Mouse (Mus musculus) R1 (cell line): ENCODE results near the gene Adam11.
"Not testable (repeated sequence)": the region's sequence is repeated elsewhere in the genome, so short reads cannot be mapped to it uniquely, and the experiment has no call there.

Source experiments
- DNase-seq: peaks from one replicate; pipeline ENCODE4 v3.0.0-alpha.2; 2018; ENCODE audit warnings: low read depth, low spot score

Adam11 gene

GRCm38 (mm10) chr11:102761309-102762210, at the start of gene Adam11:
Adam11 (plus strand) TSS chr11:102761439.
- DNase-seq, result no peak

- no peak for DNase-seq
These were observed 48.8 kb upstream of the Adam11 start for GRCm38 (mm10) chr11:102712411-102712810.

- DNase-seq, result not testable (repeated sequence)
These were observed 46.7 kb upstream of the Adam11 start for GRCm38 (mm10) chr11:102714578-102714977.

GRCm38 (mm10) chr11:102716135-102716534, 45.1 kb upstream of the Adam11 start:
- peak; percentile 34 for DNase-seq

GRCm38 (mm10) chr11:102725574-102725973, 35.7 kb upstream of the Adam11 start:
- DNase-seq, result peak; percentile 74

GRCm38 (mm10) chr11:102728614-102729013, 32.6 kb upstream of the Adam11 start:
- peak; percentile 81 for DNase-seq

GRCm38 (mm10) chr11:102729835-102730234, 31.4 kb upstream of the Adam11 start:
- DNase-seq, result no peak

- DNase-seq, result no peak
These were observed 29.9 kb upstream of the Adam11 start for GRCm38 (mm10) chr11:102731366-102731765.

- DNase-seq, result no peak
These were observed 28.1 kb upstream of the Adam11 start for GRCm38 (mm10) chr11:102733146-102733545.

- peak; percentile 74 for DNase-seq
These were observed 26.3 kb upstream of the Adam11 start for GRCm38 (mm10) chr11:102734961-102735360.

GRCm38 (mm10) chr11:102738046-102738445, 23.2 kb upstream of the Adam11 start:
- DNase-seq, result no peak

GRCm38 (mm10) chr11:102739278-102739966, 21.8 kb upstream of the Adam11 start:
- DNase-seq, result peak; percentile 86

- no peak for DNase-seq
These were observed 20.6 kb upstream of the Adam11 start for GRCm38 (mm10) chr11:102740634-102741033.

- DNase-seq, result peak; percentile 35
These were observed 19.9 kb upstream of the Adam11 start for GRCm38 (mm10) chr11:102741129-102741950.

GRCm38 (mm10) chr11:102742066-102742465, 19.2 kb upstream of the Adam11 start:
- DNase-seq, result no peak

GRCm38 (mm10) chr11:102742843-102743242, 18.4 kb upstream of the Adam11 start:
- DNase-seq, result no peak

- DNase-seq, result no peak
These were observed 16.5 kb upstream of the Adam11 start for GRCm38 (mm10) chr11:102744746-102745145.

GRCm38 (mm10) chr11:102747866-102748265, 13.4 kb upstream of the Adam11 start:
- DNase-seq, result no peak

- DNase-seq, result no peak
These were observed 12.9 kb upstream of the Adam11 start for GRCm38 (mm10) chr11:102748381-102748780.

- DNase-seq, result no peak
These were observed 11.5 kb upstream of the Adam11 start for GRCm38 (mm10) chr11:102749712-102750111.

- DNase-seq, result no peak
These were observed 8.2 kb upstream of the Adam11 start for GRCm38 (mm10) chr11:102752896-102753590.
